22 mouse cellular contexts compared by ENCODE assay signal in genomic region chr6:127218634-127219445, GRCm38 (mm10).
DNase-seq lines count a peak whose midpoint lies in the region; ATAC-seq and TF ChIP-seq lines count a peak whose summit lies in the region.
"Had no signal": no experiment of that assay in that cellular context is flagged by ENCODE, and none has a peak within 500 bp of the region (broad histone marks: within the 10 kb centered on the region; RNA-seq: fewer than 3 reads in every experiment).

No protein-coding gene starts in this region.

- no peak overlapping the region for H3K27ac ChIP-seq in hindbrain, postnatal 0 days
- no peak overlapping the region for H3K27ac ChIP-seq in hindbrain, embryonic 12.5 days
- H3K27ac ChIP-seq: forebrain, embryonic 15.5 days; heart, embryonic 13.5 days; hindbrain, embryonic 14.5 days; kidney, embryonic 15.5 days; liver, embryonic 15.5 days had no signal

- H3K4me3 ChIP-seq in hindbrain, postnatal 0 days (ENCODE audit: low read length), result no peak overlapping the region
- H3K4me3 ChIP-seq in hindbrain, embryonic 12.5 days, result no peak overlapping the region
- H3K4me3 ChIP-seq: forebrain, embryonic 15.5 days; heart, embryonic 13.5 days; kidney, embryonic 15.5 days; liver, embryonic 15.5 days; myocyte had no signal

- no peak overlapping the region for H3K4me2 ChIP-seq in hindbrain, postnatal 0 days (ENCODE audit: low read depth, low read length)
- no peak overlapping the region for H3K4me2 ChIP-seq in hindbrain, embryonic 12.5 days (replicated peaks)
- H3K4me2 ChIP-seq: forebrain, embryonic 15.5 days; heart, embryonic 13.5 days; hindbrain, embryonic 14.5 days; kidney, embryonic 15.5 days; liver, embryonic 15.5 days had no signal

- H3K27me3 ChIP-seq in hindbrain, postnatal 0 days (ENCODE audit: insufficient read depth, low read length), result no peaks in the 10 kb centered on the region
- 0 out of 2 replicates have a peak, but pooled peaks cover 6% of the 10 kb centered on the region for H3K27me3 ChIP-seq in hindbrain, embryonic 12.5 days
- H3K27me3 ChIP-seq: forebrain, embryonic 15.5 days; liver, embryonic 15.5 days had no signal

- H3K9me3 ChIP-seq in hindbrain, postnatal 0 days (ENCODE audit: low read length), result no peaks in the 10 kb centered on the region
- no peaks in the 10 kb centered on the region for H3K9me3 ChIP-seq in hindbrain, embryonic 12.5 days (replicated peaks)
- H3K9me3 ChIP-seq: forebrain, embryonic 15.5 days; heart, embryonic 13.5 days; kidney, embryonic 15.5 days; liver, embryonic 15.5 days had no signal

- no peak for TF ChIP-seq CTCF in hindbrain, postnatal 0 days (IDR thresholded peaks at IDR 0.05; ENCODE audit: low read depth)

- no peak overlapping the region for H3K9ac ChIP-seq in hindbrain, postnatal 0 days (replicated peaks; ENCODE audit: low read length)
- H3K9ac ChIP-seq in hindbrain, embryonic 12.5 days, result no peak overlapping the region
- H3K9ac ChIP-seq: forebrain, embryonic 15.5 days; heart, embryonic 13.5 days; hindbrain, embryonic 14.5 days; kidney, embryonic 15.5 days; liver, embryonic 15.5 days had no signal

- H3K36me3 ChIP-seq in hindbrain, postnatal 0 days (ENCODE audit: insufficient read depth, low read length), result no peaks in the 10 kb centered on the region
- no peaks in the 10 kb centered on the region for H3K36me3 ChIP-seq in hindbrain, embryonic 12.5 days
- H3K36me3 ChIP-seq: forebrain, embryonic 15.5 days; heart, embryonic 13.5 days; kidney, embryonic 15.5 days; liver, embryonic 15.5 days had no signal

- ATAC-seq in hindbrain, postnatal 0 days, result no peak
- ATAC-seq in hindbrain, embryonic 12.5 days (ENCODE audit: low FRiP score), result no peak
- no peak for ATAC-seq in monocyte, adult 5-6 weeks (replicated peaks; ENCODE audit: insufficient number of reproducible peaks, low FRiP score, low TSS enrichment, poor library complexity, severe bottlenecking)
- ATAC-seq: forebrain, embryonic 15.5 days; intestine, embryonic 16.5 days had no signal

- peak; percentile 10 for DNase-seq in hindbrain, postnatal 0 days (ENCODE audit: low spot score)
- peak; percentile 18 for DNase-seq in right cerebral cortex, adult 18-20 months
- DNase-seq in right cerebral cortex, postnatal 25 days, result no peak
- DNase-seq in left cerebral cortex, postnatal 25 days (ENCODE audit: low spot score in 2 of 2), result peak; percentile 21 to 48
- DNase-seq in lung, postnatal 4 days, result no peak
- DNase-seq: adrenal gland, postnatal 36 days; cerebellum, adult 2 months; gastrocnemius, postnatal 10 days; heart, adult 11 months; kidney, postnatal 4 days; midbrain, embryonic 14.5 days; retina, postnatal 1 day; thymus, postnatal 4 days had no signal

- no peaks in the 10 kb centered on the region for H3K4me1 ChIP-seq in hindbrain, postnatal 0 days (ENCODE audit: insufficient read depth, low read length)
- no peaks in the 10 kb centered on the region for H3K4me1 ChIP-seq in hindbrain, embryonic 12.5 days
- H3K4me1 ChIP-seq: forebrain, embryonic 15.5 days; kidney, embryonic 15.5 days; liver, embryonic 15.5 days had no signal

- 66% methylated on average over 17 of the region's 17 CpGs for WGBS in hindbrain, postnatal 0 days
- WGBS in hindbrain, embryonic 12.5 days, result 77% methylated on average over 17 of the region's 17 CpGs

- intact Hi-C loops in left cerebral cortex, postnatal 25 days (cut with DNase I), result no loop called here

Comparison
In these comparisons a context has a peak if more than half of its experiments do, and no peak if none do; other contexts are left out.
1. DNase-seq: peak in hindbrain, postnatal 0 days (single experiment), right cerebral cortex, adult 18-20 months (single experiment) and left cerebral cortex, postnatal 25 days (2 of 2); none in right cerebral cortex, postnatal 25 days (single experiment) and lung, postnatal 4 days (0 of 2).